Mouse (Mus musculus) ES-E14 (cell line): Measurements from ENCODE around the gene Tanc1.

Source experiments
- CHD2 ChIP-seq: IDR thresholded peaks from 2 replicates; pipeline ENCODE4 v1.6.1; 2014; ENCODE audit warnings: mild to moderate bottlenecking, low read depth, low read length, inconsistent platforms
- HCFC1 ChIP-seq: IDR thresholded peaks from 2 replicates; pipeline ENCODE4 v1.6.1; 2012; ENCODE audit warnings: low read length, inconsistent platforms, borderline replicate concordance; ENCODE audit not compliant: insufficient read depth
- MAFK ChIP-seq: IDR thresholded peaks from 2 replicates; pipeline ENCODE4 v1.6.1; 2014; ENCODE audit warnings: mild to moderate bottlenecking, low read depth, low read length, inconsistent platforms; ENCODE audit not compliant: insufficient read depth
- ZNF384 ChIP-seq: IDR thresholded peaks from 2 replicates; pipeline ENCODE4 v1.6.1; 2012; ENCODE audit warnings: low read depth, low read length, inconsistent platforms

GRCm38 (mm10) chr2:59739036-59739435 lies 127.2 kb downstream of the Tanc1 start:
- no peak for TF ChIP-seq ZNF384
- TF ChIP-seq MAFK, result no peak
- no peak for TF ChIP-seq HCFC1
- no peak for TF ChIP-seq CHD2
